Mouse (Mus musculus) small intestine, adult 10 weeks (tissue): ENCODE measurements around the gene Serpina3j. TPM values are rescaled to one million over a fixed set of nuclear protein-coding genes. Genes with fewer than 3 reads are reported as not detected.

Experiments
- polyA plus RNA-seq: library from polyadenylated mRNA; stranded (reverse); fragments of 350-450 nt; fragmentation: Illumina TruSeq; extraction: RNeasy Lipid Tissue Mini Kit (QIAGEN cat#74804); gene quantifications from one replicate; pipeline ENCODE4 v1.2.3, GENCODE M21; 2014; ENCODE audit warnings: low replicate concordance

Serpina3j gene
- polyA plus RNA-seq, result not detected

DNA sequence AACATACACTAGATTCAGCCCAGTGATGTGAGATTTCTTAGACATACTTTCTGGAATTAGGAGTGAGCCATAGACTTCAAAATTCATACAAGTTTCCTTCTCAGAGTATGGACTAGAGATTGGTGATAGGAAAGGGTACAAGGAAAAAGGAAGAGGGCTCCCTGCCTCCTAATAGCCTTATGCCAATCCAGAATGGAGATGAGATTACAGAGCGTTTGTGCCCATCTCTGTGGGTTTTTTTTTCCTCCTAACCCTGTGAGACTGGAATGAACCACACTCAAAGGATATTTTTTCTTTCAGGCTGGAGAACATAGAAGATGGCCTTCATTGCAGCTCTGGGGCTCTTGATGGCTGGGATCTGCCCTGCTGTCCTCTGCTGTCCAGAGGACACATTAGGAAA lies at the start of gene Serpina3j:
Gene Serpina3j (plus strand): TSS at position 301 of the 400 bp plus-strand sequence.

DNA sequence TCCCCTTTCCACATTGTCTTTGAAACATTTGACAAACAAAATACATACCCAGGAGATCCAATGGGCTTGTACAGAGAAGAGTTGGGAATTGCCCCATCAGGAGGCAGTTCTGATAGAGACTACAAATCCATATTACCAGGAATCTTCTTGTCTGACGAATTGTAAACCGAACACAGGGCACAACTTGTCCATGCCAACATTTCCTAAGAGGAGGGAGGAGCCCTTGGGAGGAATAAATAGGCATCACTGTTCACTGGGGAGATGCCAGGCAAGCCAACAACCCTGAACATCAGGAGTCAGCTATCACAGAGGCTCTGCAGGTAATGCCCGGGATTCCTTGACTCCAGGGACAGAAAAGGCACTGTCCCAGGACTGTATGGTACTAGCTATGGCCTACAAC lies 23.9 kb downstream of the Serpina3j start, which contains the start of the genes Serpina3k and Serpina3m:
Gene Serpina3k (plus strand): TSS at position 261 of the 400 bp plus-strand sequence.
Gene Serpina3m (plus strand): TSS at position 261 of the 400 bp plus-strand sequence.

Other genes with a start within 250 kb of the Serpina3j start
- gene Serpina5, start 213.4 kb upstream of the Serpina3j start, polyA plus RNA-seq, result not detected
- gene Serpina3a, start 201.8 kb upstream of the Serpina3j start, polyA plus RNA-seq, result 0.59 TPM
- not detected for gene Serpina3b, start 186.6 kb upstream of the Serpina3j start, polyA plus RNA-seq
- 0.26 TPM for gene Serpina3c, start 160.7 kb upstream of the Serpina3j start, polyA plus RNA-seq
- gene Serpina3f, start 100.0 kb upstream of the Serpina3j start, polyA plus RNA-seq, result 1.8 TPM
- gene Serpina3g, start 78.3 kb upstream of the Serpina3j start, polyA plus RNA-seq, result 5.2 TPM
- gene Serpina3i, start 51.4 kb upstream of the Serpina3j start, polyA plus RNA-seq, result not detected
- 0.67 TPM for gene Serpina3k, start 23.9 kb downstream of the Serpina3j start, polyA plus RNA-seq
- gene Serpina3m, start 23.9 kb downstream of the Serpina3j start, polyA plus RNA-seq, result not detected
- gene Serpina3n, start 92.2 kb downstream of the Serpina3j start, polyA plus RNA-seq, result 0.59 TPM
- gene Gsc, start 158.8 kb downstream of the Serpina3j start, polyA plus RNA-seq, result not detected